8 mouse cellular contexts compared by ENCODE assay signal in genomic region chr2:132578059-132578458, GRCm38 (mm10). TPM values are rescaled to one million over a fixed set of nuclear protein-coding genes. Genes with fewer than 3 reads are reported as not detected.
DNase-seq lines count a peak whose midpoint lies in the region; ATAC-seq and TF ChIP-seq lines count a peak whose summit lies in the region.

No protein-coding gene starts in this region.

- WGBS in hindbrain, postnatal 0 days: 1% methylated on average over 27 of the region's 38 CpGs

- peaks cover 3% of the 10 kb centered on the region; the same call in 1 of the 2 replicates for H3K4me1 ChIP-seq in hindbrain, postnatal 0 days (ENCODE audit: insufficient read depth, low read length)

- peak; percentile 46 for TF ChIP-seq CTCF in hindbrain, postnatal 0 days (IDR thresholded peaks at IDR 0.05; ENCODE audit: low read depth)
- peak; percentile 35 for TF ChIP-seq CTCF in left cerebral cortex, adult 2 months (IDR thresholded peaks at IDR 0.05)

- H3K9me3 ChIP-seq in hindbrain, postnatal 0 days (ENCODE audit: low read length): no peaks in the 10 kb centered on the region

- no peaks in the 10 kb centered on the region for H3K36me3 ChIP-seq in hindbrain, postnatal 0 days (ENCODE audit: insufficient read depth, low read length)

- peak; percentile 99 for ATAC-seq in hindbrain, postnatal 0 days
- ATAC-seq in megakaryocyte, adult 5-6 weeks (ENCODE audit: poor library complexity, severe bottlenecking): peak; percentile 88

- DNase-seq in T-cell, adult 2 months (ENCODE audit: low spot score): peak; percentile 98
- peak; percentile 95 to 98 for DNase-seq in cerebellum, postnatal 36 days
- peak; percentile 96 for DNase-seq in gastrocnemius, adult 18-20 months (ENCODE audit: low spot score)
- peak; percentile 96 for DNase-seq in hindbrain, postnatal 0 days (ENCODE audit: low spot score)
- peak; percentile 97 to 98 for DNase-seq in left cerebral cortex, adult 2 months (ENCODE audit: extremely low spot score in 1 of 2, low spot score in 2 of 2)
- DNase-seq in right cerebral cortex, adult 2 months (ENCODE audit: low spot score in 2 of 2): peak; percentile 95 to 97
- DNase-seq in urinary bladder, postnatal 14 days (ENCODE audit: low spot score): peak; percentile 96

- intact Hi-C loops in left cerebral cortex, adult 2 months (cut with DNase I): loop anchor here (1.0 to 10.0 kb wide), 2 partner anchors 29 to 207 kb away; partner anchors contain the start of gene Chgb

- peak overlapping the region; percentile 97 for H3K9ac ChIP-seq in hindbrain, postnatal 0 days (replicated peaks; ENCODE audit: low read length)

- peak overlapping the region; percentile 89 for H3K4me3 ChIP-seq in hindbrain, postnatal 0 days (ENCODE audit: low read length)
- peak overlapping the region; percentile 87 for H3K4me3 ChIP-seq in left cerebral cortex, adult 2 months

- H3K27me3 ChIP-seq in hindbrain, postnatal 0 days (ENCODE audit: insufficient read depth, low read length): no peaks in the 10 kb centered on the region

- peak overlapping the region; percentile 72 for H3K4me2 ChIP-seq in hindbrain, postnatal 0 days (ENCODE audit: low read depth, low read length)

- H3K27ac ChIP-seq in hindbrain, postnatal 0 days: peak overlapping the region; percentile 99
- peak overlapping the region; percentile 97 for H3K27ac ChIP-seq in left cerebral cortex, adult 2 months

RNA-seq across cellular contexts. Expression of gene Gpcpd1, which starts 9.5 kb away (rescaled TPM):
- total RNA-seq in gastrocnemius, adult 18-20 months (2021): 100 to 1,000 TPM; 220 to 252 TPM
- 43.9 and 46.9 TPM in 2 replicates for total RNA-seq in hindbrain, postnatal 0 days (2014; rRNA removed)
- polyA plus RNA-seq in hindbrain, postnatal 0 days (2015; fragmentation: Nextera tagmentation; extraction: Ambion mirVana): 84.0 and 91.9 TPM in 2 replicates
- 10 to 100 TPM; 74.2 to 86.0 TPM for total RNA-seq in left cerebral cortex, adult 2 months (2021)
- total RNA-seq in megakaryocyte, adult 5-6 weeks (2015): 55.9 and 57.3 TPM in 2 replicates
- total RNA-seq in megakaryocyte, adult 5-6 weeks (2017): 49.6 and 52.2 TPM in 2 replicates

Comparison
In these comparisons a context has a peak if more than half of its experiments do, and no peak if none do; other contexts are left out.
1. Peak in every context shown above with its lines: DNase-seq, ATAC-seq, H3K4me3 ChIP-seq and H3K27ac ChIP-seq.